Mouse (Mus musculus): ENCODE measurements around the gene Sirt4.

Sirt4 gene

DNA sequence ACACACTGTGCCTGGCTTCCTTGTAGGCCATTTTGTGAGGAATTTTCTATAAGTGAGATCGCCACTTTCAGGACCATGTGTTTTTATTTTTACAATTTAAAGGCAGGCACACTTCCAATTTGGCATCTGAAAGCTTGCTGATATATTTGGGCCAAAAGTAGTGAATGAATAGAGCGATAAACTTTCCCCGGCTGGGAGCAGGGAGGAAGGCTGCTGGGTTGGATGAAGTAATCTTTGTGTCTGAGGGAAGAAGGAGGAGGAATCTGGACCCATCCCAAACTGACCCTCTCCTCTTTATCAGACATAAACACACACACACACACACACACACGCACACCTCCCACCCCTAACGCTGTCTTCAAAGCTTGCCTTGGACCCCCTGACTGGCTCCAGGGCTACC lies 8.9 kb upstream of the Sirt4 start:
- intact Hi-C loops (cut with DNase I) = no loop called here

DNA sequence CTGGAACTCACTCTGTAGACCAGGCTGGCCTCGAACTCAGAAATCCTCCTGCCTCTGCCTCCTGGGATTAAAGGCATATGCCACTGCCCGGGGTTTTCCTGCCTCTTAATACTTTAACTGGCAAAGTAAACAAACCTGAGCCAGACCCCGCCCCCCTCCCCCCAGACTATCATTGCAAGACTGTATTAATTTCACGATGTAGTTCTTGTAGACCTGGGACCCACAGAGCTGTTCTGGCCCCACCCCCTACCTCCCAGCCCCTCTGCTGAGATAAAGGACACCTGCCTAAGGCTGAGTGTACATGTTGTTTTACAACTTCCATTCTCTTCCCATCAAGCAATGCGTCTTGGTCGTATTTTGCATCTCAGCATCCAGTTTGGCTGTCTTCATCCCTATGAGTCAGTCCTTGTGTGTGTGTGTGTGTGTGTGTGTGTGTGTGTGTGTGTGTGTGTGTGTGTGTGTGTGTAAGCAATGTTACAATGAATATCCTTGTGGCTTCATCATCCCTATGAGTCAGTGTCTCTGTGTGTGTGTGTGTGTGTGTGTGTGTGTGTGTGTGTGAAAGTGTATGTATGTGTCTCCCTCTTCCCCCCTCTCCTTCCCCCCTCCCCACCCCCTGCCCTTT lies 8.3 kb upstream of the Sirt4 start:
- intact Hi-C loops (cut with DNase I) = no loop called here

DNA sequence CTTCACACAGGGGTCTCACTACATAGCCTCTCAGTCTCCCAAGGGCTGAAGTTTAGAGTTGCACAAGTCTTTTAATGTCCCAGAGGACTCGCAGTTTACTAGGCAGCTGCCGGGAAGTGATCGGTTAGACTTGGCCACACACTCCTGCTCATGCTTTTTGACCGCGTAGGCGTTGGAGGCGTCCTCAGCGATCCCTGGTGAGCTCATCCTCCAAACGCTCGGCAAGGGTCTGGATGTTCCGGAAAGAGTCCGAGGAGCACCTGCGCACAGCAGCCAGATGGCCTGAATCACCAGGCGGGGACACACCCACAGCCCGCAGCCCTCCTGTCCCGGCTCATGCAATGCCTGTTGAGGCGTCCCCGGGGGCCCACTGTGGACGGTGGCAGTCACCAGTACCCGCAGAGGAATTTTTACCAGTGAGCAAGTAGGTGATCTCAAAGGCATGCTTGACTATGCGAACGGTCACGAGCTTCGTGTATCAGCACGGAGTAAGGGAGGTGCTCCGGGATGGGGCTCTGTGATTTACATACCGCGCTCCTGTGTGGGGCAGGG lies 7.3 kb upstream of the Sirt4 start:
- intact Hi-C loops (cut with DNase I) = no loop called here

DNA sequence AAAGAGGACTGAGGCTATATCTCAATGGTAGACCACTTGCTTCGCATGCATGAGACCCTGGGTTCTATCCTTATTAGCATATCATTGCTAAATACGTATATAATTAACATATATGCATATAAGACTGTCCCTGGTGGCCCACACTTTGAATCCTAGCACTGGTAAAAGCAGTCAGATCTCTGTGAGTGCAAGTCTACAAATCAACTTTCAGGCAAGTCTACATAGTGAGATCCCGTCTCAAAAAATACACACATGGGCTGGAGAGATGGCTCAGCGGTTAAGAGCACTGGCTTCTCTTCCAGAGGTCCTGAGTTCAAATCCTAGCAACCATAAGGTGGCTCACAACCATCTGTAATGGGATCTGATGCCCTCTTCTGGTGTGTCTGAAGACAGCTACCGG lies 6.6 kb upstream of the Sirt4 start:
- intact Hi-C loops (cut with DNase I) = no loop called here

DNA sequence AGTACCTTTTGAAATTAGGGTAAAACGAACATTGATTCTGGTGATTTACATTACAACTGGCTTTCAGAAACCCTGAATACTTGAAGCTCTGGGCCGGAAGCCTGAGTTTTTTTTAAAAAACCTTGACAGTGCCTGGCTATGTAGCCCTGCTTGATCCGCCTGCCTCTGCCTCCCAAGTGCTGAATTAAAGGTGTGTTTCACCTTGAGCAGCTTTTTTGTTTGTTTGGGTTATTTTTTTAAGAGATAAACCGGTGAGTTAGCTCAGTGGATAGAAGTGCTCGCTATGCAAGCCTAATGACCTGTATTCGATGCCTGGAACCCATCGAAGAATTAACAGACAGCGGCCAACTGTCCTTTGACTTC lies 6.1 kb upstream of the Sirt4 start:
- intact Hi-C loops (cut with DNase I) = no loop called here

DNA sequence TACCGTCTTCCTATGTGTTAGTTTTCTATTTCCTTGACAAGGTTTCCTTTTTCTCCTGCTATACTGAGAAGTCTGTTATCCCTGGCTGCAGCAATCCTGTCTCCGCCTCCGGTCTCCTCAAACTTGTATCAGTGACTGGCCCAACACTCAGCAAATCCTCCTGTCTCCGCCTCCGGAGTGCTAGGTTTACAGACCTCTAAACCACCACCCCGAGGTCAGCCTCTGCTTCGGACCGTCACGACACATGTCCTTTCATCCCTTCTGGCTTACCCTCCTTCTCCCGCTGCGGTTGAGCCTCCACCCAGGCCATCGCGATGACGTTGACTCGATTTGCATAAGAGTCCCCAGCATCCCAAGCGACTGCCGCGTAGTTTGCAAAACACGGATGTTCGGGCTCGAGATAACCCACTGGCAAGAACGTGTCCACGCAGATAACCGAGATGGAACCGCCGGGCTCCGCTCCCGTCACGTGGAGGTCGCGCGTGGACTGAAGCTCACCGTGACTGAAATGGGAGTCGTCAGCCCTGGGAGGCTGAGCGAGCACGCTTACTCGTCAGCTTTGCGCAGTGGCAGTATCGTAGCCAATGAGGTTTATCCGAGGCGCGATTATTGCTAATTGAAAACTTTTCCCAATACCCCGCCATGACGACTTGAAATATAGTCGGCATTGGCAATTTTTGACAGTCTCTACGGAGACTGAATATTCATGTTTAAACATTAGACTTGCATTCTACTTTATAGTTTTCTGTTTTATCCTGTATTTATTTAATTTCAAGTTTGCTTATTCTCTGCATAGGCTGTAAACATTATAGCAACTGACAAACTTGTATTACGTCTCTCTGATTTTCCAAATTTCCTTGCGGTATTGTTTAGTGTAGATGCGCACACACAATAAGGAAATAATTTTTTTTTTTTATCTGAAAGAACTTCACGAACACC lies 5.4 kb upstream of the Sirt4 start:
- intact Hi-C loops (cut with DNase I) = no loop called here

DNA sequence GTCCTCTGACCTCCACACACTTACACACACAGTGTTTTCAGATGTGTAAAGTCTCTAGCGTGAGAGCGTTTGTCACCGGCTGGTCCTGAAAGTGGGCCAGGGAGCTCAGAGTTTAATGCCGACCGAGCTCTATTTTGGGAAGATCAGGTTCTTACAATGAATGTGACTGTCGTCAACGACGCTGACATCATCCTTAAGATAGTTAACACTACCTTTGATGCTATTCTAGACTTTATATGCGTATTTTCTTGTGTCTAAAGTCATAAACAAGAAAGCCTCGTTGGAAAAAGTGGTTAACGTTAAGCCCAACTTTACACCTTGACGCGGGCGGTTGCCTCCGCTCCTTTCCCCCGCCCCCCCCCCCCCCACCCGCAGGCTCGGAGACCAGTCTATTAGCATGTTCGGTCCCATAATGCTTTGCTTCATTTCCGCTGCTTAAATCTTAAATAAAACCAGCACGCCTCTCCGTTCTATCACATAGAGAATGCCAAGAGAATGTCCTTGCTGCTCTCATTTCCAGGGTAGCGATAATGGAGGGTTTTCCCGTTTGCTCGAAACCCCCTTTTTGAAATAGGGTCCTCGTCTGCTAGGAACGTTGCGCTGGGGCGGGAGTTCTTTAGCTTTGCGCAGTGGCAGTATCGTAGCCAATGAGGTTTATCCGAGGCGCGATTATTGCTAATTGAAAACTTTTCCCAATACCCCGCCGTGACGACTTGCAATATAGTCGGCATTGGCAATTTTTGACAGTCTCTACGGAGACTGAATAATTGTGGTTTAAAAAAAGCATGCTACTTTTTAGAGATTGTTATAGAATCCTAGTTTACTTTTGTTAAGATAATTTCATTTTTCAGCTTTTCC lies 4.5 kb upstream of the Sirt4 start:
- intact Hi-C loops (cut with DNase I) = no loop called here

DNA sequence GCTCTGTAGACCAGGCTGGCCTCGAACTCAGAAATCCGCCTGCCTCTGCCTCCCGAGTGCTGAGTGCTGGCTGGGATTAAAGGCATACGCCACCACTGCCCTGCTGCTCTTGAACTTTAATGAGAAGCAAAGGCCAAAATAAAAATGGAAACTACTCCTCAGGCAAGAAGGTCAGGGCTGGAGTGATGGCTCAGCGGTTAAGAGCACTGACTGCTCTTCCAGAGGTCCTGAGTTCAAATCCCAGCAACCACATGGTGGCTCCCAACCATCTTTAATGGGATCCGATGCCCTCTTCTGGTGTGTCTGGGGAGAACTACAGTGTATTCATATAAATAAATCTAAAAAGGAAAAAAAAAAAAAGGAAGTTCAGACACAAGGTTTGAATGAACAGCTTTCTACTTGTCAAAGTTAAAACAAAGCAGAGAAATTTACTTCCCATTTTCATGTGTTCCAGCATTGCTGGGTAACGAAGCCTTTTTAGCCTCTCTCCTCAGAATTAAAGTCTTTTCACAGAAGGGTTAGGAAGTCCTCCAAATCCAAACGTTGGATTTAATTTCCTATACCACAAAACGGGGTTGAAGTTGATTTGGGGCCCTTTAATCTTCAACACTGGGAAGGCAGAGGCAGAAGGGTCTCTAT lies 3.5 kb upstream of the Sirt4 start:
- intact Hi-C loops (cut with DNase I) = no loop called here

DNA sequence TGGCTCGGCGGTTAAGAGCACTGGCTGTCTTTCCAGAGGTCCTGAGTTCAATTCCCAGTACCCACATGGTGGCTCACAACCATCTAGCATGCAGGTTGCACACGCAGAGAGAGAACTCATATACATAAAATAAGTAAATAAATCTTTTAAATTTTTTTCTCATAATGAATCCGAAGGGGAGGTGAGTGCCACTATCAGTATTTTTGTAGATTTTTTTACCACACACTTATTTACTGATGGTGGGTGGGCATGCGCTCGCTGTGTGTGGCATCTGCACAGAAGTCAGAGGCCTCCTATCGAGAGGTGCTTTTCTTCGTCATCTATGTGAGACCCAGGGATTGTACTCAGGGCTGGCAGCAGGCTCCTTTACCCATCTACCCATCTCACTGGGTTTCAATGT lies 2.8 kb upstream of the Sirt4 start:
- intact Hi-C loops (cut with DNase I) = no loop called here

DNA sequence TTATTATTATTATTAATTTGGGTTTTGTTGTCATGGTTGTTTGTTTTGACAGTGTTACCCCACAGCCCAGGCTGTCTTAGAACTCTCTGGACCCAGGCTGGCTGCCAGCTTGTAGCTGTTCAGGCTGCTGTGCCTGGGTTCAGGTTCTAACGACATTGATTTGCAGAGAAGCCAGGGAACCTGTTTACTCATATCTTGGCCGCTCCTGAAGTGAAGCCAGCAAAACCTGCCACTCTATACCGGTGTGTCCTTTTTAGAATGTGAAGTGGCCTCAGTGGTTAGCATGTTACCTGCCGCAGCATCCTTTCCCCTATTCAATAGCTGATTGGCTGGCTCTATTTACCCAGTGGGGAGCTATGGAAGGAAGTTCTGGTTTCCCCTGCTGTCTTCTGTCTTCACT lies 2.2 kb upstream of the Sirt4 start:
- intact Hi-C loops (cut with DNase I) = no loop called here

DNA sequence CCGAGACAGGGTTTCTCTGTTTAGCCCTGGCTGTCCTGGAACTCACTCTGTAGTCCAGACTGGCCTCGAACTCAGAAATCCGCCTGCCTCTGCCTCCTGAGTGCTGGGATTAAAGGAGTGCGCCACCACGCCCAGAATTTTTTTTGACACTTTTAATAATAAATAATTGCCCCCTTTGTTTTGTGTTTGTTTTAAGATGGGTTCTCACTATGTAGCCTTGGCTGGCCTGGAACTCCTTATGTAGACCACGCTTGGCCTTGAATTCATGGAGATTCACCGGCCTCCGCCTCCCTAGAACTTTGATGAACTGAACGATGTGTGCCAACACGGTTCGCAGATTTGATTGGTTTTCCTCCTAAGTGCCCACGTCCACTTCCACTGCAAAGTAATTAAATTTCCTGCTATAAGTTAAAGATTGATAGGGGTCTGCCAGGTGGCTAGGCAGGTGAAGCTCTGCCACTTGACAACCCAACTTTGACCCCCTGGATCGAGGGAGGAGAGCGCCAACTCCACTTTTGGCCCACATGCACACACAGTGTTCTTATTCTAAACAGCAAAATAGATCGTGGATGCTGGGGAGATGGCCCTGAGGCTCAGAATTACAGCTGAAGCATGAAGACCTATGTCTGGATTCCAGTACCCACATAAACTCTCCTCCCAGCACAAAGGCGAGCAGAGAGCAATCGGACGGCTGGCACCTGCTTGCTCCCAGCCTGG lies 1.1 kb upstream of the Sirt4 start:
- intact Hi-C loops (cut with DNase I) = no loop called here

DNA sequence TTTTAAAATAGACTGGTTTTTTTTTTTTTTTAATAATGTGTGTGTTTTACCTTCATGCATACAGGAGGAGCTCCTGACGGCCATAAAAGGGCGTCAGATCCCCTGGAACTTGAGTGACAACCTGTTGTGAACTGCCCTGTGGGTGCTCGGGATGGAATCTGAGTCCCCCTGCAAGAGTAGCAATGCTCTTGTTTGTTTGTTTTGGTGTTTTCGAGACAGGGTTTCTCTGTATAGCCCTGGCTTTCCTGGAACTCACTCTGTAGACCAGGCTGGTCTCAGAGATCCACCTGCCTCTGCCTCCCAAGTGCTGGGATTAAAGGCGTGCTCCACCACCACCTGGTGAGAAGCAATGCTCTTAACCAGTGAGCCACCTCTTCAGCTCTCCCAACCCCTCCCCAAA lies 471 bp upstream of the Sirt4 start:
- intact Hi-C loops (cut with DNase I) = no loop called here

DNA sequence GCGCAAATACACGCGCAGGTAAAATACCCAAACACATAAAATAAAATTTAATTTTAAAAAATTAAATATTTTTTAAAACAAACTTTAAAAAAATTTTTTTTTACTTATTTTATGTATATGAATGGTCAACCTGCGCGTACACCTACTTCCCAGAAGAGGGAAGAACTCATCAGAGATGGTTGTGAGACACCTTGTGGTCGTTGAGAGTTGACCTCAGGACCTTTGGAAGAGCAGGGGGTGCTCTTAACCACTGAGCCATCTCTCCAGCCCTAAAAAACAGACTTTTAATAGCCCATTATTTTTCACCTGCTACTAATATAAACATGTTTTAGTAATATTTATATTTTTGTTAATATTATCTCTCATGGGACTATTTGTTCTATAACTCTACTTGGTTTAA lies 1.1 kb downstream of the Sirt4 start:
- intact Hi-C loops (cut with DNase I) = no loop called here

DNA sequence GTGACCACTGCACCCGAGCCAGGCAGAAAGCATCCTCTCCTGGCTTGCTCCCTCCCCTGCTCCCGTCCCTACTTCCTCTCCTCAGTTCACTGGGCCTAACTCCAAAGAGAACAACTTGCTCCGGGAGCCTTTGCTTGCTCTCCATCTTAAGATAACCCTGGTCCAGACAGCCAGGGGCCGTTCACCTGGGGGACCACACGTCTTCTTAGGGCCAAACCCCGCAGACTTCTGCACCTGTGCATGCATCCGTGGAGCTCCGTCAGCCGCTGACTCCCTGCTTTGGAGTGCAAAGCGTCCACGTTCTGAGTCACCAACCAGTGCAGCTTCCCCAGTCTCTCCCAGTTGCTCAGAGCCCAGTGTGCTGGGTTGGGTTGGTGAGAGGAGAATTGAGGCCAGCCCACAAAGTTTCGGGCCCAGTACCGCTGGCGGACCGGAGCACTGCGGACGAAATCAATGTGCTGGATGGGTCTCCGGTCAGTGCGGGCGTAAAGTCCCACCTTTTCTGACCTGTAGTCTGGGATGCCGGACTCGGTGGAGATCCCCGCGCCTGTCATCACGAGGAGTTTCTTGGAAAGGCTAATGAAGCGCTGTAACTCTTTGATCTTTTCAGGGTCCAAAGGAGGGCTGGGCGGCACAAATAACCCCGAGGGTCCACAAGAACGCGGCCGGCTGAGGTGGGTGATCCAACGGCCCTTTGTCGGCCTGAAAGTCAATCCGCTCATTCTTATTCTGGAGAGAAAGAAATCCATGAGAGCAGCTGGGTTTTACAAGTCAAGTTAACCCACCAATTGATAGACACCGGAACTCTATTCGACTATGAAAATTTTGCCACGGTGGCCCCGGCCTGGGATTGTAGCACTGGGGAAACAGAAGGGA lies 1.9 kb downstream of the Sirt4 start:
- intact Hi-C loops (cut with DNase I) = no loop called here

DNA sequence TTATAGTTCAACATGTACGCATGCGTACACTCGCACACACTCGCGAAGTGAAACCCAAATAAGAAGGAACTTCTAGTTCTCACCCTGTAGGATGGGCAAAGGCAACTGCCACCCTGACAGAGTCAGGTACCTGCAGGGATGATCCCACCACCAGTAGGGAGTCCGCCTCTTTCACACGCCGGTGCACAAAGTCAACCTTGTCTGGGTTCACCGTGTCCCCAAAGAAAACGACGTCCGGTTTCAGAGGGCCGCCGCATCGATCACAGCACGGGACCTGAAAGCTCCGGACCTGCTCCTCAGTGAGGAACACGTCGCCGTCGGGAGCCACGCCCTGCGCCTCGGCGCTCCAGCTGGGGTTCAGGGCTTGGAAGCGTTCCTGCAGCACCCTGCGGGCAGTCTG lies 4.4 kb downstream of the Sirt4 start:
- intact Hi-C loops (cut with DNase I) = no loop called here

DNA sequence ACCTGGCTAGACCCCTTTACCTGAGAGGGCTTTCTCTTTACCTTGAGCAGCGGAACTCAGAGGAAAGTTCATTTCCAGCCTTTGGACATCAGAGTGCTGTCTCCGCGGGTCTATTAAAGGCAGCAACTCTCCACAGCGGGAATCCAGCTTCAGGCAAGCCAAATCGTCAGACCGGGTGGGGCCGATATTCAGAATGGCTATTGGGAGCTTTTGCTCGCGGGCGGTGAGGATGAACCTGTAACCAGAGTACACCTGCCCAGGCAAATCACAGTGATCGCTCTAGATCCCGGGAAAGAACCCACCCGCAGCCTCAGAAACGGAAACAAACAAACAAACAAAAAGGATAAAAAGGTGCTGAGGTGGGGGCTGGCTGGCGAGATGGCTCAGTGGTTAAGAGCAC lies 5.0 kb downstream of the Sirt4 start:
- intact Hi-C loops (cut with DNase I) = no loop called here

DNA sequence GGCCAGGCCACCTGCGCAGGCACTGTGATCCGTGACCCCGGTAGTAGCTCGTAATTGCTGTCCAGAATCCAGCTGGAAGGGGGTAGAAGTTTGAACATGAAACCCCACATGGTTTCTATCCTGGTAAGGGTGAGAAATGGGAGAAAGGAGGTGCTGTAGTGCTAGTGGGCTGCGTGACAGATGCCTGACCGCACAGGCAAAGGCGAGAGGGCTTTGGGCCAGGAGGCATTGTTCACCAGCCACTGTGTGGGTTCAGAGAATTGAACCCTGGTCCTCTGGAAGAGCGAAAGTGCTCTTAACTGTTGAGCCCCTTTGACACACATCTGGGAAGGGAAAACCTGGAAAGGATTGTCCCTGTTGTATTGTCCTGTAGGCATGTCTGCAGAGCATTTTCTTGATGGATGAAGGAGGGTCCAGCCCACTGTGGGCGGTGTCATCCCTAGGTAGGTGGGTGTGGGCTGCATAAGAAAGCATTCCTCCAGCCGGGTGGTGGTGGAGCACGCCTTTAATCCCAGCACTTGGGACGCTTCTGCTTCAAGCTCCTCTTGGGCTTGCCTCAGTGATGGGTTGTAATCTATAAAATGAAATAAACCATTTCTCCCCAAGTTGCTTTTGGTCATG lies 8.3 kb downstream of the Sirt4 start:
- intact Hi-C loops (cut with DNase I) = no loop called here

DNA sequence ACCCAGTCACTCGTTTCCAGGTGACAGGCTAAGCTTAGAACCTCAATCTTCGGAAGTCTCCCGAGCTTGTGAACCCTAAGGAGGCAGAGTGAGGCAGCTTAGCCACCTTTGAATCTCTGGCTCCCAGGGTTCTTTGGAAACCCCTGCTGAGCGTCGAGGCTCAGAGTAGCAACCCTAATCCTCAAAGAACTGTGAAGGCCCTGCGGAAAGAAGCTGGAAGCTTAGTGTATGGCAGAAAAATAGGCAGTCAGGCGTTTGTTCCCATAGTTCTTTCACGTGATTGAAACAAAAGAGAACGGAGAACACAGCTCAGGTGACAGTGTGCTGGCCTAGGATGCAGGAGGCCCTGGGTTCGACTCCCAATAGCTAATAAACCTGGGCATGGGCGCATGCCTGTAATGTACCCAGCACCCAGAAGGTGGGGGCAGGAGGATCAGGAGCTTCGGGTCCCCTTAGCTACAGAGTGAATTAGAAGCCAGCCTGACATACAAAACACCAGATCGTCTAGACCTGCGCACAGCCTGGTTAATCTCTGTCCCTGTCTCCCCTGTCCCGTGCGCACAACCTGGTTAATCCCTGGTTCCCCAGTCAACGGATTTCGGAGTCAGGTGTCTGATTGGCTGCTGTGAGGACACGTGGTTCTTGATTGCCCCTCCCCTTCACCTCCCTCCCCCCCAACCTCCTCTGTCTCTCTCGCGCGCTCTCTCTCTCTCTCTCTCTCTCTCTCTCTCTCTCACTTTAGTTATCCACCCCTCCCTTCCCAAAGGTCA lies 9.0 kb downstream of the Sirt4 start:
- intact Hi-C loops (cut with DNase I) = no loop called here

Measured in adrenal gland (tissue).